Mouse (Mus musculus) heart, adult 9 months (tissue): Measurements from ENCODE around the gene Adi1.

Experiments used
- DNase-seq, 2 experiments: peaks; one replicate each; pipeline ENCODE4 v3.0.0; 2022; ENCODE audit warnings: low spot score in 2 of 2

The Adi1 gene

DNA sequence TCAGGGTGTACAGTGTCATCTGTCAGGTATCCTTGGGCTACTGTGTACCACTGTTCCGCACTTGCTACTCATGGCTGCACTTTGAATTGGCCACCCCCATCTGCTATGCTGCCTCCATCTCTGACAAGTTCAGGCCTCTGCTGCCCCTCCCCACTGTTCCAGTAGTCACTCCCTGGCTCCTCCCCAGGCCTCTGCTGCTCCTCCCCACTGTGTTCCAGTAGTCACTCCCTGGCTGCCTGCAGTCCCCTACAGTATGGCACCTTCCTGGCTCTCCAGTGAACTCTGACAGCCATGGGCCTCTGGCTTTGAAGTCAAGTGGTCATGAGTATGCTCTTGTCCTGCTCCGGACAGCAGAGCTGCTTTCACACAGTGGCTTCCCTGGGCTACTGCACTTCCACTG is 19.2 kb downstream of the Adi1 start:
- no peak for DNase-seq

DNA sequence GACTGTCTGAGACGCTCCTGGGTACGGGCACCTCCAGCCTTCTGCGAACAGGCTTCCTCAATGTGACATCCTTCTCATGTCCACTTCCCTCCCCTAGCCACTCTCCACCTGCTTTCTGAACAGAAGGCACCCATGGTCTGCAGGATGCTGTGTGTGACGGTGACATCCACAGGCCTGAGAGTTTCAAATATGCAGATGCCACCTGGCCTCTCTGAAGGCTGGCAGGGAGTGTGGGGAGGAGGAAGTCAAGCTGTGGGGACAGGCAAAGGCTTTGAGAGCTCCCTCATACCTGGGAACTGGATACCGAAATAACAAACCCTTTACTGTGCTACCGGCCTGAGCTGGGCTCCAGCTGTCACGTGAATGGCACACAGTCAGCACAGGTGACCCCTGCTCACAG is 19.7 kb downstream of the Adi1 start:
- DNase-seq: no peak

DNA sequence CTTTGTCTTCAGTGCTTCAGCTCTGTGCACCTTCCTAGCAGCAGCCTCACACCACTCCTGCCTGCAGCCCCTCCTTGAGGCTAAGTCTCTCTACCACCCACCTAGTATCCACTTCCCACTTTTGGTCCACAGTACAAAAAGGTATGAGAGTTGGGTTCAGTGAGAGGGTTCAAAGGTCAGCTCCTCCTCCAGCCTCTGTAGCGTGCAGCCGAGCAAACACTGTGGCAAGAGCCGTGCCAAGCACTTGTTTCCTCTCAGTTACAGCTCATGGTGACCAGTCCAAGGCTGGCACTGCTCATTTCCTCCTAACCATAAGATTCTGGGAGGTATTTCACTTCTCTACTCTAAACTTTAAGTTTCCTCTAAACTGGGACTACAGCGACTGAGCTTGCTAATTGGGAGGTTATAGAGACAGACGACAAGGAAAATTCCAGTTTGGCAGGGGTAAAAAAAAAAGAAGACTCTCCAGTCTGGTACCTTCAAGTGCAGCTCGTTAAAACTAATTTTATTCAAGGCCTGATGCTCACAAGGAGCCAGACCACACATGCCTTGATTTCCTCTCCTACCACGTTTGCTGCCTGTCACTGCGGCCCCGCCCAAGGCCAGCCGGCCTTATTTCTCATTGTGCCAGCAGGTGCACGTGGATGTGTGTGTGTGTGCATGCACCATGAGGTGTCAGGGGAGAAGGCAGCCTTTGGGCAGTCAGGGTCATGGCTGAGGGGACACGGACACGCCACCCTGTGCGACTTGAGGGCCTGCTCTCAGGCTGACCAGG is 23.0 kb downstream of the Adi1 start:
- DNase-seq: no peak

DNA sequence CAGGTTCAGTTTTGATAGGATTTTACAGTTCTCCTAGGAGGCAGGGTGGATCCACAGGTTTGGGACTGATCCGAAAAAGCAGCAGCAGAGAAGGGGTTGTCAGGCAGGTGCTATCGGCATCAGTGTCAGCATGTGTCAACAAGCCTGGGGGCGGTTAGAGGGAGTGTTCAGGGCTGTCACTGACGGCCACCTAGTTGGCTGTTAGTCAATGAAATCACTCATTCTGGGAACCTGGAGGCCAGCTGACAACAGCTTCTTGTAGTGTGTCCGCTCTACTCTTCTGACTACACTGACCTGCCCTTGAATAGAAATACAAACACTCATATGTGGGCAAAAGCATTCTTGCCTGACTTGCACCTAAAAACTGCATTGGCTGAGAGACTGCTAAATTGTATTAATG is 24.1 kb downstream of the Adi1 start:
- no peak for DNase-seq

DNA sequence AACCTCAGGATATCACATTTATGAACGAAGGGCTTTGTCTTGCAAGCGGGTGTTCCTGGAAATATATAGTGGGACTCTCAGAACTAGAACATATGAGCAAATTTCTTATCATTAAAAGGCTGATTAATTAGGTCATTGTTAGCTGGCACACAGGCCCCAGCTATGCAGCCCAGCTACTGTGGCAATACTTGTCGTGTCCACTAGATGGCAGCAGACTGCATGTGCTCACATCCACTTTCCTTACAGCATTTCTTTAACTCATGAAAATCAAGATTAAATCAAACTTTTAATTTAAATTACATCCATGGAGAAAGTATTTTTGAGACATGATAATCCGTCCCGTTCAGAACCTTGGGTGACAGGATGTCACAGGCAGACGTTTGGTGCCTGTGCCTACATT is 24.6 kb downstream of the Adi1 start:
- DNase-seq: peak; percentile 32 to 61

DNA sequence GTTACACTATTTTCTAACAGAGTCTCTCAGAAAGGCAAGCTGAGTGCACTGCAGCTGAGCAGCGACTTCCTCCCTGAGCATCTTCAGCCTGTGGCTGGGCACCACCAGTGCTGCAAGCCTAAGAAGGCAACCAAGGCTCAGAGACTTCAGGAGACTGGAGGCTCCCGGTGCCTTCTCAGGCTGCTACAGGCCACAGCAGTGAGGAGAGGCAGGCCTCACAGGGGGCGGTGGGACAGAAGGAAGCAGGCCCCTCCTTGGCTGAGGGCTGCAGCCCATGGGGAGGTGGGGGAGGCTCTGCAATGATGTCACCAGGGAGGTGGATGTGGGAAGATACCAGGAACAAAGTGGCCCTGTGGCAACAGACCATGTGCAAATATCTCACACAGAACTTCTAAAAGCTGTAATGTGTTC is 25.1 kb downstream of the Adi1 start:
- DNase-seq: no peak

DNA sequence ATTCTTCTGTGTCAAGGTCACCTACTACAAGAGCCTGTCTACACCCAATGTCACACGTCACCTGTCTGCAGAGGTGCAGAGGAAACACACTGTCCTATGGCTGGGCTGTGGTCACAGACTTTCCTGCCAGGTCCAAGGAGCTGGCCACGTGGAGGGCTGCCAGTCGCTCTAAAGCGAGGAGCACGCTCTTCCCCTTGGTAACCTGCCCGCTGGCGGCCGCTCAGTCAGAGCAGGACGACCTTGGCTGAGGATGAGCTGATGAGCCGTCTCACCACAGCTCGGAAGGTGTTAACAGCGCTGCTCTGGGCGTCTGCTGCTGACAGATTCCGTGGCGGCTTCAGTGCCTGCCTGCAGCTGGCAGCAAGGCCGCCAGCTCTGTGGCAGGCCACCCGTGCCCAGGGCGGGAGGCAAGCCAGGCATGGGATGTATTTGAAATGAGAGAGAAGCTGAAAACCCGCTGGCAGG is 25.6 kb downstream of the Adi1 start:
- peak; percentile 79 to 85 for DNase-seq

DNA sequence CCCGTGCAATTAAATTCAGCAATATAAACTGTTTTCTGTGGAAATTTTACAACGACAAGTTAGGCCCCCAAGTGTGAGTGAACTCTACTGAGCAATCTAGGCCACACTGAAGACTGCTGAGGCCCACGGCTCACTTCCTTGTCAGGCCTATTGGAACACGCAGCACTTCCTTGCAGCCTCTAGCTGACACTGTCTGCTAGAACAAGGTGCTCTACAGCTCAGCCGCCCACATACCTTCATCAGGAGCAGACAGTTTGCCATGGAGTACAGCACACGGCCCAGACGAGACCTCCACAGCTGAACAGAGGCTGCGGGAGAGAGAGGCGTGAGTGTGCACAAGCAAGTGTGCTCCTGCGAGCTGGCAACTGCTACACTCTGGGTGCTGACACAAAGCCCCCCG is 26.3 kb downstream of the Adi1 start:
- no peak for DNase-seq

DNA sequence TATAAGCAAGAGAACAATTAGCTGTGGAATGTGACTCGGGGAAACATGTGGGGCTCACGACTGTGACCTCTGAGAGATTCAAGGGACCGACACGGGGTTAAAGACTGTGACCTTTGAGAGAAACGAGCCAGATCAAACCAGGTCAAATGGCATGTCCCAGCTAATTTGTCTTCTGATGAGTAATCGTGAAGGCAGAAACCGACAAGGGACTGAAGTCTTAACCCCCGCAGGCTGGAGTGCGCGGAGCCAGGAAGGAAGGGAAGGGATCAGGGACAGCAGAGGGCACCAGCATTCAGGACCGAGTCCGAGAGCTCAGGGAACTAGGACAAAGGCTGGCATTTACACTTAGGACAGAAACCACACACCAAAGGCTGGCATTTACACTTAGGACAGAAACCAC is 29.4 kb downstream of the Adi1 start:
- DNase-seq: peak in 1 of 2 experiments; percentile 12

DNA sequence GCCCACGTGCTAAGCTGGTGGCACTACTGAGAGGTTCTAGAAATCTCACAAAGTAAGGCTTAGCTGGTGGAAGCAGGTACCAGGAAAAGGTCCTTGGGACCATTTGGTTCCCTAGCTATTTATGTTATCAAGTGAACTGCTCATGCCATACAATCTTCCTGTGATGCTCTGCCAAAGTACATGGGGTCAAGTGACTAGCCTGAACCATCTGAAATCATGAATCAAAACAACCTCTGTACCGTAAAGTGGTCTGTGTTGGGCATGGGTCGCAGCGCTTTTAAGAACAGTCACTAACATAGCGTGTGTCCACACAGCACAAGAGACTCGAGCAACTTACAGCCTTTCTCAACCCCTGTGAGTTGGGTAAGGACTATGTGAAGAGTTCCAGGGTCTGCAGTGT is 30.2 kb downstream of the Adi1 start:
- DNase-seq: no peak

DNA sequence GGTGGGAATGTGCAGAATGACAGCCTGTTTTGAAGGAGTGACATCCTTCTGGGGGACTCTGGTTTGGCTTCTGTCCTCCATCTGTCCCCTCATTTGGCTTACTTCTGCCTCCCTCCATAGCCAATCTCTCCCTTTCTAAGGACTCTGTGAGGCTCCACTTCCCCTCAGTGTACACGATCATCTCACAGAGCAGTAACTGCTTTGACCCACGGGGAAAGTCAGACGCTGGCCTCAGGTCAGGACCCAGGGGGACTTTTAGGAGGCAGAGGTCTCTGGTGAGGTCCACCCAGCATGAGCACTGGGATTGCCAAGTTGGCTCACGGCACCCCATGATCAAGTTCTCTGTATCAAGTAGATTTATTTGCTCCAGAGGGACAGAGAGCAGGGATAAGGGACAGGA is 33.1 kb downstream of the Adi1 start:
- no peak for DNase-seq

DNA sequence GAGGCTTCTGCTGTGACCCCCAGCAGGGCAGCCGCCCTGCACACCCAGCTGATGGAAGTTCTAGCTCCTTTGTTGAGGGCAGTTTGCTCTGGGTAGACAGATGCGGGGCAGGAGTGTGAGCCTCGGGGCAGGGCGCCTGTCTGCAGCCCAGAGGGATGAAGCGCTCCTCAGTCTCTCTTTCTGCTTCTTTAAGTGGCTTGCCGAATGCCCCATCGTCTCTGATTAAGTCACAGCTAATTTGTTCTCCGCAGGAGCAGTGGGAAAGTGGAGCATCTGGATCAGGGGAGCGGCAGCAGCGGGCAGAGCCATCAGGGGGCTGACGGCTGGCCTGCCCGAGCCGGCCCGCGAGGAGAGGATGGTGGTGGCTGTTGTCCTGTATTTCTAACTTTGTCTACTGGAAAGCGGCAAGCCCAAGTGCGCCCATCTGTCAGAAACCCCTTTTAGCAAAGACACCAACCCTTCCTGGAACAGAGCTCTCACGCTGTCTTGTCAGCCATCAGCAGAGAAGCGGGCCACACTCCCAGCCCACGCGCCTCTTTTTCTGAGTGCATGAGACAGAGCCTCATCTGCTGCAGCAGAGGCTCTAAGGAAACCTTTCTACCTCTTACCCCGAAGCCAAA is 35.6 kb downstream of the Adi1 start:
- no peak for DNase-seq

DNA sequence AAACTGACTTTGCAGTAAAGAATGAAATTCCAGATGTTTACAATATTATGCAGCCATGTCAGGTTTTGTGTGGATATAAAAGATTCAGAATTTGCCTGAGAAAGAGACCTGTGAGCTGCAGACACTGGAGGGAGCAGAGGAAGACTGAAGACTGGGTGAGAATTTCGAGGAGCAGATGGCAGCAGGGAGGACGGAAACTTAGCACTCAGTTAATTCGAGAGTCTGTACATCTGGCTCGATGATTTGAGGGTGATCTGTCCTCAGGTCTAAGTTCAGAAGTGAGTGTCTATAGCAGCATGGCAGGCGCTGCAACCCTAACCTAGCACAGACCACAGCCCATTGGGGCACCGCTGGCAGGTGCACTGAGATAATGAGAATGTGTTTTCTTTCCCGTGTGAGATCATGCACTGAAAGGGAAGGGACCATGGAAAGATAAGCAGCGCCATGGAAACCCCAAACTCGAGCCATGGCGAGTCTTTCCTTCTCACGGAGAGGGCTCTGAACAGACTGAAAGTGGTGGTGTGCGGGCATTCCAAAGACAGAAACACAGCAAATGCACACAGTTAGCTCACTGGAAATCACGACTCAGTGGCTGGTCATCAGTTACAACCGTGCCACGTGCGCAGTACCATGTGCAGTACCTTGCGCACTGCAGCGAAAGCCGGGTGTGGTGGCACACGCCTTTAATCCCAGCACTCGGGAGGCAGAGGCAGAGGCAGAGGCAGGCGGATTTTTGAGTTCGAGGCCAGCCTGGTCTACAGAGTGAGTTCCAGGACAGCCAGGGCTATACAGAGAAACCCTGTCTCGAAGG is 40.0 kb downstream of the Adi1 start:
- no peak for DNase-seq

DNA sequence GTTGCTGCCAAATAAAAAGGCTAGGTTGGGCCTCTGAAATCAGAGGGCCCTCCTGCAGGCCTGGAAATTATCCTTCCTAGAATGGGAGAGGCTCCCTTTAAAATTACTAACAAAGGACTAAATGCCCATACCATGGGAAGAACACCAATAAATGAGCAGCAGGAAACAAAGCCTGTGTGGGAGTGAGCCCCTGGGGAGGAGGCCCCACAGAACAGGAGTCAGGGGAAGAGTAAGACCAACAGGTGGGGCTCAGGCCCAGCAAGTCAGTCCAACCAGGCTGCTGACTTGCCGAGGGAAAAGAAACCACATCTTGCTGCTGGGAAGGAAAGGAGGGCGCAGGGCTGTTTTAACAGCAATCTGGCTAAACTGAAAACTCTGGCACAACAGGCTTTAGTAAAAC is 42.0 kb downstream of the Adi1 start:
- no peak for DNase-seq

DNA sequence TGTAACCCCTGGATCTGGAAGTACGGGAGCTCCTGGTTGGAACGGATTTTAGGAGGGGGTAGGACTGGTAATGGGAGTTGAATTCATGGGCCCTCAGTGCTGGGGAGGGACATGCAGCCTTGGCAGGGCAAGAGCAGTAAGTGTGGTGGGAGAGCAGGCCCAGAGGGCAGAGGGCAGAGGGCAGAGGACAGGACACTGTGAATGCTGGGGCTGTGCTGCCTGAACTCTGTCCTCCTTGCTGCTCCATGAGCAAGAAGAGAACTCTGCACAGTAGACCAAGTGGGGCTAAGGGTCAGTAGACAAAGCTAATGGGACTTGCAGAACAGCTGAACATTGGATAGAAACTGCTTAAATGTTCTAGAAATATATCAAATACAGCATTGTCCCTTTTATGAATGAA is 43.1 kb downstream of the Adi1 start:
- no peak for DNase-seq

DNA sequence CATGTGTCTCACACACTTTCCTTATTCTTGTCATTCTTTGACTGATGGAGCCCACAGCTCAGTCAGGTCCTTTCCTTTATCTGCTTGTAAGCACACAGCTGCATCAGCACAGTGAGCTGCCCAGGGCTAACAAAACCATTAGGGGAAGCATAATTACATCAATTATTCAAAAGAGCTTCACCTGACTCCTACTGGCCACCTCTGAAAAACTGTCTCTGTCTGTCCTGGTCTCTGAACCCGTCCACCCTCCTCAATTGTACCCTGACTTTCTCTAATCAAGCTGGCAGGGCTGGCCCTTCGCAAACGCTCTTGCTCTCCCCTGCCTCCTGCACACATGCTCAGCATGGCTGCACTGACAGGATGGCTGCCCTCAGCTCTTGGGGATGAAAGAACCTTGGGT is 49.3 kb downstream of the Adi1 start:
- no peak for DNase-seq

DNA sequence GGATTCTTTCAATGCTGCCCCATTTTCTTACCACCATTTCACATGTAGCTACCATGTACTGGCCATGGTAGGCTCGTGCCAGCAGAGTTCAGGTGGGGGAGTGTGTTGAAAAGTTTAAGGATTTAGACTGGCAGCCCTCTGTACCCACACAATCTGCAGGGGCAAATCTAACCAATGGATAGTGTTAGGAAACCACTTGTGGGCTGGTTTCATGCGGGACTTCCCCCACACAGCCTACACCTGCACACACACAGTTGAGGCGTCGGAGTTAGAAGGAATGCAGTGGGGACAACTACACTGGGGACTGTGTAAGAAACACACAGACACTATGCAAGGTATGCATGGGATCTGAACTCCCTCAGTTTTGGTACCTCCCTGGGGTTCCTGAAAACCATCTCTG is 51.2 kb downstream of the Adi1 start:
- no peak for DNase-seq

DNA sequence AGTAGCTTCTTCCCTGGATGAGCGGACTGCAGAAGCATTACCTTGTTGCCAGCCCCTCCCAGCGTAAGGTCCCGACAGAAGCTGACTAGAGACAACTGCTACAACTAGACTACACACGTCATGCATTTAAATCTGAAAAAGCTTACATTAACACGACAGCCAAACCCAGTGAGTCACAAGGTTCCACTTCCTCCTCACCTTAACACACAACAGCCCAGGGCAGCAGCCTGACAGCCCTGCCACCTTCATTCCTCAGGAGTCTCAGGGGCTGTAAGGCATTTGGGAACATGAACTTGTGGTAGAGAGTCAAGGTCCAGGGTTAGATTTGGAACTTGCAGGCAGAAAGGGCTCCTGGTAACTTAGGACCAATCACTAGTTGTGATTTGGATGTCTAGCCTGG is 52.0 kb downstream of the Adi1 start:
- DNase-seq: no peak
